Mouse (Mus musculus) thymus, postnatal 14 days (tissue): ENCODE results near the gene Rnf128.

Experiments
- DNase-seq: peaks from one replicate; pipeline ENCODE4 v3.0.0; 2021

Rnf128 gene

GRCm38 (mm10) chrX:139634758-139635157 lies 71.6 kb downstream of the Rnf128 start:
- no peak for DNase-seq

- no peak for DNase-seq
These were observed 76.6 kb downstream of the Rnf128 start for GRCm38 (mm10) chrX:139639744-139640143.

GRCm38 (mm10) chrX:139640418-139640817 lies 77.3 kb downstream of the Rnf128 start:
- DNase-seq = no peak

- DNase-seq = no peak
These were observed 89.1 kb downstream of the Rnf128 start for GRCm38 (mm10) chrX:139652226-139652625.

GRCm38 (mm10) chrX:139653292-139653691 lies 90.2 kb downstream of the Rnf128 start:
- no peak for DNase-seq

GRCm38 (mm10) chrX:139654350-139655063 lies 91.4 kb downstream of the Rnf128 start:
- no peak for DNase-seq

- no peak for DNase-seq
These were observed 99.0 kb downstream of the Rnf128 start for GRCm38 (mm10) chrX:139662111-139662510.

GRCm38 (mm10) chrX:139665829-139666228 lies 102.7 kb downstream of the Rnf128 start:
- peak; percentile 4 for DNase-seq

GRCm38 (mm10) chrX:139684410-139684774 lies 121.3 kb downstream of the Rnf128 start:
- DNase-seq = no peak

GRCm38 (mm10) chrX:139684775-139685695 lies 121.9 kb downstream of the Rnf128 start, which contains the start of gene Tbc1d8b:
TSS of gene Tbc1d8b (plus strand) at chrX:139684996.
- DNase-seq = peak; percentile 68

GRCm38 (mm10) chrX:139714381-139714780 lies 151.3 kb downstream of the Rnf128 start, which contains the start of gene Gm15013:
TSS of gene Gm15013 (minus strand) at chrX:139714481.
- DNase-seq = no peak

- no peak for DNase-seq
These were observed 159.2 kb downstream of the Rnf128 start for GRCm38 (mm10) chrX:139722350-139722749.
